Mouse (Mus musculus) regulatory T cell (primary cell): ENCODE data around the gene Sirt4.

Experiments
- in situ Hi-C: fragments of 300-600 bp; cut with MboI, MseI; formaldehyde crosslinking; loops from one replicate; pipeline ENCODE4 v1.15.1; 2025; ENCODE audit warnings: high pct_unique_total_duplicates

Sirt4 gene

DNA sequence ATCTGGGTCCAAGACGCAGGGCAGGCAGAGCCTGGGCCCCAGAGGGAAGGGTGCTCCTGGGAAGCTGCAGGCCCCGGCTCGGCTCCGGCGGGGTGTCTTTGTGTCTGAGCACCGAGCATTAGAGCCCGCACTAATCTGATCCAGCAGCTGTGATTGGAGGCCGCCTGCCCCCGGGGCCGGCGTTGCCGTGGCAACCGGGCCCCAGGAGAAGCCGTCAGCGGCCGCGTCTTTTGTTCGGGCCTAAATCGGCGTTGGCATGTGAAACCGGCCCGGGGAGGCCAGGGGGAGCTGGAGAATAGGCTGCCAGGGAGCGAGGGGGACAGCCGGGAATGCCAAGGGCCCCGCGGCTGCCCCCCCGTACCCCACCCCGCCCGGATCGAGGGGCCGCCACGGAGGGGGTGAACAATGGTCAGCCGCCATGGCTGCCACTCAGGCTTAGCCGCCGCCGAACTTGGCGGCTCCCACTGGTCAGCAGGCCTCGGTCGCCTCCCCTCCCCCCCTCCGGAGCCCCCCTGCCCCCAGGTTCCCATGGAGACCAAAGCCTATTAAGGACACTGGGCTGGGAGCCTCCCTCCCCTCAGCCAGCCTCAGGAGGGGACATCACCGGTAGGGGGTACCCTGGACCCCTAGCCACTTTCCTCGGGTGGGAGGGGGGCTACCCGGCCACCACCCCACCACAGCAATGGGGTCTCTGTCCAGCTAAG lies 48.0 kb downstream of the Sirt4 start:
- in situ Hi-C loops = no loop called here

DNA sequence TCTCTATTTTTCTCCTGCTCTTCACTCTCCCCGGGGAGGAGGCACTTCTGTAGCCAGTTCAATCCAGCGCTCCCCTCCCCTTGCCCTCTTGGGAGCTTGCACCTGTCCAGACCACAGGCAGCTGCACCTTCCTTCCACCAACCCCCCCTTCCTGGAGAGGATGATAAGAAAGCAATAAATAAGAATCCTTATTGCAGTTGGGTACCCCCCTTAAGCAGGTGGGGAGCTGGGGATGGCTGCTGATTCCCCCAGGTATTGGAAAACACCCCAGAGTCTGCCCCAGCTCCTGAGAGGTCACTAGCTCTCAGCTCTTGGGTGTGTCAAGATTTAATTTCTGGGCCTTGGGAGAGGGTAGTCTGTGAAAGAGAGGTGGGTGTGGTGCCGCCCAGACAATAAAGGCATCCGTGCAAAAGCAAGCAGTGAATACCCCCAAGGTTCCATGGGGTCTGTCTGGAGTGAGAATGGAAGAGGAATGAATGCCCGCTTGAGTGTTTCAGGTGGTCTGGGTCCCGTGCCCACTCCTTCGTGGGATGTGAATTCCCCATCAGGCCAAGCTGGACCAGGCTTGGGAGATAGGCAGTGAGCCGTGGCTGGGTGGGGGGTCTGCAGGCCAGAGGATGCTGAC lies 48.7 kb downstream of the Sirt4 start:
- in situ Hi-C loops = no loop called here

DNA sequence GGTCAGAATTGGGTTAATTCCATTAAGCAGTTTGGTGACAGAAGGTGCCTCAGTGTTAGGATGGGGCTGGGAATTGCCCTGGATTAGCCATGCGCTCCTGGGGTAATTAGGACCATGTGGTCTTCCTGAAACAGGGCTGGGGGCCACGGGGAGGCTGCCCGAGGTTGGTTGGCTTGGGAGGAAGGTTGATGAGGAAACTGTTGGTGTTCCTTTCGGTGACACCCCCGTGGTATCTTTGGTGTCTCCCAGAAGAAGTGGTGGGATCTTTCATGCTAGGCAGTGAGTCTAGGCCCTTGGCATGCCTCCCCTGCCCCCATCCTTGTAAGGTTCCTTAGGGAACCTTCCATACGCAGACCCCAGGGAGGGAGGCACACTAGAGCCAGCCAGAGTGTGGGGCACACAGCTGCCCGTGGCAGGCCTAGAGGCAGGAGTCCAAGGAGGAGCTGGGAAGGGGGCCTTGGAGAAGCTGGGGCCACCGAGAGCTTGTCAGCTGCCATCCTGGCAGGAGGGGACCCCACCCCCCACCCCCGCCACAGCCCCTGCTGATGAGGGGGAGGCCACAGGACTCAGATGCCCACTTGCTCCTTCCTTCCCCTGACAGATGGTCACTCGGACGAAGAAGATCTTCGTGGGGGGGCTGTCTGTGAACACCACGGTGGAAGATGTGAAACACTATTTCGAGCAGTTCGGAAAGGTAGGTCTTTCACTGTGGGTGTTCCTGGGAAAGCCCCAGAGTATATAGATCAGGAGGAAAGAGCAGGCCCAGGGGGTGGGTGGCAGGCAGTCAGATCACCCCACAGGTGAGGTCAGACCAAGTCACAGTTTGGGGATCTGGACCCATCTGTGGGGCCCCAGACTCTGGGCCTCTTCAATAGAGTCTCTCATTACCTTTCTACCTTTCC lies 49.4 kb downstream of the Sirt4 start:
- in situ Hi-C loops = no loop called here

DNA sequence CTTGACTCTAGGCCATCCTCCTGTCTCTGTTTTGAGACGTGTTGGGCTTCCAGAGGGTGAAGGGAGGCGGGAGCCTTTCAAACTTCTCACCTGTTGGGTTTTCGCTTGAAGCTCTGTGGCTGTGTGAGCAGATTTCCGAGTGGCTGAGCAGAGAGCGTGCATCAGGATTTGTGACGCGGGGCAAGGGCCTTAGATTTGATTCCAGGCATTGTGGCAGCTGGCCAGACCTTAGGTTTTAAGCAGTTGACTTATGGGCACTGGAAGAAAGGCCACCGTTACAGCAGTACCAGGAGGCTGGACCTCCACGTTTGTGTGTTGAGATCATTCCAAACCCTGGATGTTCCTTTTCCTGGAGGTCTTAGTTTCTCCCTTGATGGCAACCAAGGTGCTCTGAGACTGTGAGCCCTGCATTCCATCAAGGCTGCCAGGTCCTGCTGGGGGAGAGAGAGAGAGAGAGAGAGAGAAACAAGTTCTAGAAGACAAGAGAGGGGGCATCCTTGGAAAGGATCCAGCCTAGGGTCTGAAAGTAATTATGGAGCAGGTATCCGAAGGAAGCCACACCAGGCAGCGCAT lies 50.2 kb downstream of the Sirt4 start:
- in situ Hi-C loops = no loop called here

DNA sequence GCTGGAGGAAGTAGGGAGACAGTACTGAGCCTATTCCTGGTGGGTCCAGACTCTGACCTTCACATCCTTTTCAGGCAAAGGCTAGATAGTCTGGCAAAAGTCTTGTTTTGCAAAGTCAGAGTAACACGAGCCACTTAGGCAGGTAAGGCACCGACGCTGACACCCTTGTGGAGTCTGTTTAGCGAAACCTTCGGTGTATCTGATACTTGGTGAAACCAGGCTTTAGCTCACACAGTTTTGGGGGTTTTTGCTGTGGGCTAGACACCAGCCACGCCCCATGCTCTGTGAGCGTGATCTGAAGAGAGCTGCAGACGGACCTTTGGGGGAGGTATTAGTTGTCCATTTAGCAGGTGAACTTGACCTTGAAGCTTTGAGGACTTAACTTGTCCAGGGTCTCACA lies 51.3 kb downstream of the Sirt4 start:
- in situ Hi-C loops = no loop called here

GRCm38 (mm10) chr5:115432395-115432794 lies 52.1 kb downstream of the Sirt4 start:
- in situ Hi-C loops = no loop called here

DNA sequence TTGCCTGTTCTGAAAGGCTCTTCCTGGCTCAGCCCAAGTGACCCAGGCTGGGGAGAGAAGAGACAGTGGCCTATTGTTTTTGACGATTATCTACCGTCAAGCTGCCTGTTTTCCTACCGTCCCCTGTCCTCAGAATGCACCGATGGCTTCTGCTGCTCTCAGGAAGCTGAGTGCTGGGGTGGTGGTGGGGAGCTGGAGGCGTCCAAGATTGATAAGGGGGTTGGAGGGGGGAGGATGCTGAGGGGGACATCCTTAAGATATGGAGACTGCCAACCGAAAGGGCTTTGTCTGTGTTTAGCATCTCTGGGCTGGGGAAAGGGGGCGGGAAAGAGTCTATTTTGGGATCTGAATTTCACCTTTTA lies 52.6 kb downstream of the Sirt4 start:
- in situ Hi-C loops = no loop called here

DNA sequence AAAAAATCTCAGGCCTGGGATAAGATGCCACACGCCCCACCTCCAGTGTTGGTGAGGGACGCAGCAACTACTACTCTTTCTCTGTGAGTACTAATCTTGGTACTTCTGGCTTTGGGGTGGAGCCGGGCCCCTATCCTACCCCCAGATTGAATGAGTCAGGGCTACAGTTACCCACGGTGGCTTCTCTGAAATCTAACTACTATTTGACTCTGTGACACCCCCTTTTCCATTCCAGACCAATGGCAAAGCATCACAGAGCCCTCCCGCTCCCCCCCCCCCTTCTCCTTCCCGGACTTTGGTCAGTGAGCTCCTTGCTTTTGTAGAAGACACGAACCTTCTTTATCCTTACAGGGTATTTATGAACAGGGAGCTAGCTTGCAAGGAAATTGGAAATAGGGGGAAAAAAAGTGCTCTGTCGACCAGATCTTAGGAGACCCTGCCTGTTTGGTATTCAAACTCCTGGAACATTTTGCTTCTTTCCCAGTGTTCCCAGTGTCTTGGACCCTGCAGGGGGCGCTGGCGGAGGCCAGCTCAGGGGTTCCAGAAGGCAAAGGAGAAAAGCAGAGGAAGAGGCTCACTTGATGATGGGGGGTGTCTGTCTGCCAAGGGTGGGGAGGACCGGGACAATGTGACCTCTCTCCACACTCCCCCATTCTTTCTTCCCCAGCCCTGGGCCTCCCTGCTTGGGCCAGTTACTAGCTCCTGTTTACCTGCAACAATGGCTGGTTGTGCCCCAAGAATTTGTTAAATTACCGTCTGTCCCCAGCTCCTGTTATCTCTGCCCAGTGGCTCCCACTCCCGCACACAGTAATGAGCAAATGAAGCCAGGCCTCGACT lies 53.2 kb downstream of the Sirt4 start:
- in situ Hi-C loops = no loop called here

DNA sequence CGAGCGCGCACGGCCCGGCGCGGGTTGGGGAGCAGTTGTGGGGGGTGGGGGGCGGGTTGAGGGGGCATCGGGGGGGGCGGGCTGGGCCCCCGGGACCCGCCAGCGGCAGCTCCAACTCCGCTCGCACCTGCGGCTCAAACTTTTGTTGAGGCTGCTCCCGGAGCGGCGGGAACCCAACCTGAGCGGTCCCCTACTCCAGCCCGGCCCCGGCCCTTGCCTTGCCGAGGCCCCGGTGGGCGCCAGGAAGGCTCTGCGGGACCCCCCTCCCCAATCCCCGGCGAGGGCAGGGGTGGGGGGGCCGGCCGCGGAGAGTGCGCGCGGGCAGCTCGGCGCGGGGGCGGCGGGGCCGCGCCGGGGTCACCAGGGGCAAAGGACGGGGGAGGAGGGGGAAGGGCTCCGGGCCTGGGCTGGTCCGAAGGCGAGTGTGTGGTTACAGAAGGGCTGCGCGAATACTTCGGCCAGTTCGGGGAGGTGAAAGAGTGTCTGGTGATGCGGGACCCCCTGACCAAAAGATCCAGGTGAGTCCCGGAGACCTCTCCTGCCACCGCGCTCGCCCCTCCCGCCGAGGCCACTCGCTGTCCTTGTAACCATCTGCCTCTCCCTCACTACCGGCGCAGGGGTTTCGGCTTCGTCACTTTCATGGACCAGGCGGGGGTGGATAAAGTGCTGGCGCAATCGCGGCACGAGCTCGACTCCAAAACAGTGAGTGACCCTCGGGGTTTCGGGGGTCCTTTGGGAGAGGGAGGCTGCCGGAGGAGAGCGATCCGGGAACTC lies 54.2 kb downstream of the Sirt4 start:
- in situ Hi-C loops = no loop called here

DNA sequence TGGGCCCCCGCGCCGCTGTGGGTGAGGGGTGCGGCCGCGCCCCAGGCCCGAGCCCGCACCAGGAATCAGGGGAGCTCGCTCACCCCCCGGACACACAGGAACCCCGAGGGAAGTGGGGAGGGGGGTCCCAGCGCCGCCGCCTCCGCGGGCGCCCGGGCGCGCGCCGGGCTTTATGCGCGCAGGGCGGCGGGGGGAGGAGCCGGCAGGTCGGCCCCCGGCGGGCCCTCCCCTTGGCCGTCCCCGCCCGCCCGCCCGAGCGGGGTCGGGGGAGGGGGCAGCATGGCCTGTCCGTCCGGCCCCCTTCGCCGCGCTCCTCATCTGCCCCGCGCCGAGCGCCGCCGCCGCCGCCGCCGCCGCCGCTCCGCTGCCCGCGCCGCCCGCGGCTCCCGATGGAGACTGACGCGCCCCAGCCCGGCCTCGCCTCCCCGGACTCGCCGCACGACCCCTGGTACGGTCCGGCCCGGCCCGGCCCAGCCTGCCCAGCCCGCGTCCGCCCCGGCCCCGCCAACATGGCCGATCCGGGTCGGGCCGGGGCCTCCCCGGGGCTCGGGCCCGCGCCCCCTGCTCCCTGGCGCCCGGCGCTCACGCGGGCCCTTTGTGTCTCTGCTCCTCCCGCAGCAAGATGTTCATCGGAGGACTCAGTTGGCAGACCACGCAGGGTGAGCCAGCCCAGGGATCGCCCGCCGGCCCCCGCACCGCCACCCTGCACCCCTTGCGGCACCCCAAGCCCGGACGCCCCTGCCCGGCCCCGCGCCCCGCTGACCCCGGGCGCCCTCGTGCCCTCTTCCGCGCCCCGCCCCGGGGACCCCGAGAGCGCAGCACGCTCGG lies 55.0 kb downstream of the Sirt4 start, which contains the start of gene Msi1:
Gene Msi1, plus strand, starts transcription at position 241 of the 828 bp plus-strand sequence.
- in situ Hi-C loops = no loop called here

DNA sequence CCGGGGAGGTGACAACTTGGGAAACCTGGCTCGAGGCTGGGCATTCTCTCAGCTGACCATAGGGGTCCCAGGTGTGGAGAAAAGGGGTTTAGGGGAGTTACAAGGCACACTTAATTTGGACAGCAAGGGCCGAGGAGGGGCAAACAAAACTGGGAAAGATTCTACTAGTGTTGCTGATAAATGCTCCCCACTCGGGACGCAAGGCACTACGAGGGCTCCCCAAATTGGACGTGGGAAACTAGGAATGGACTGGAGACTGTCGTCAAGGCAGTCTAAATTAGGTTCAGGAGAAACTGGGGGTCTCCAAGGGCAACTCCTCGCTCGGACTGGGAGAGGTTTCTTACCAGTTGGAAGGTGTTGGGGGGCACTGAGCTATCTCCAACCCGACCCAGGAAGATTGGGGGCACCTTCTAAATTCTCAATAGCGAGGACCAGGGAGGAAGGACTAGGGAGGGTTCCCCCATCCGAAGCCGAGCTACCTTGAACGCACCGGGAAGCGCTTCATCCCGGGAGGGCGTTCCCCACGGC lies 55.6 kb downstream of the Sirt4 start:
- in situ Hi-C loops = no loop called here
